Mouse (Mus musculus) kidney, adult 2 months (tissue): ENCODE measurements around the gene AW822073.
"Not testable (repeated sequence)": the region's sequence is repeated elsewhere in the genome, so short reads cannot be mapped to it uniquely, and the experiment has no call there.

Source experiments
- CTCF ChIP-seq: fragments of 200-500 bp; conservative IDR thresholded peaks from 2 replicates; pipeline ENCODE4 v1.5.1; 2011; ENCODE audit warnings: low read depth, mild to moderate bottlenecking, control low read depth, low read length, moderate library complexity, mixed read lengths; ENCODE audit not compliant: insufficient read depth, insufficient read length
- POLR2A ChIP-seq: fragments of 200-500 bp; IDR thresholded peaks from one replicate; pipeline ENCODE4 v1.6.1; 2011; ENCODE audit warnings: low read depth, low read length, control low read depth

DNA sequence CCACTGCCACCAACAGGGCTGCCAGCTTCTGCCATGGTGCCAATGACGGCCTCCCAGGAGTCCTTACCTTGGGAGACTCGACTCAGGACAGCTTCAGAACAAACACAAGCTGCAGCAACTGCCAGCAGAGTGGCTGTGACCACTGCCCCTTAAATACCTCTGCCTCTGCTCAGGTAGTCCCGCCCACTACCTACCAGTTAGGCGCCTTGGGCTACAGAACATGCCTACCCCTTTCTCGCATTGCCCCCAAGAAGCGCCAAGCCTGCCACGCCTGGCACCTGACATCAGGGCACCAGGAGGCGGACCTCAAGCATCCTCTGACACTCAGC lies 7.9 kb upstream of the AW822073 start, which contains the start of gene Duxf3:
- not testable (repeated sequence) for TF ChIP-seq CTCF, POLR2A
